Mouse (Mus musculus) CD4-positive, CD25-positive, alpha-beta regulatory T cell, adult 4 months (primary cell): ENCODE measurements at regions not wholly inside any gene's neighbourhood (a gene's known extent, or its start where the extent isn't known, plus 50 kb on each side); places are given as distances from the start of the nearest gene placed in this dataset.
"Not testable (repeated sequence)": the region's sequence is repeated elsewhere in the genome, so short reads cannot be mapped to it uniquely, and the experiment has no call there.

Experiments
- ATAC-seq: one replicate; pipeline ENCODE4 v1.8.0; 2017

GRCm38 (mm10) chr10:119146342-119146741 is 93.5 kb downstream of the Cand1 start:
- no peak for ATAC-seq

- ATAC-seq: no peak
Observed at GRCm38 (mm10) chr10:119142866-119143265, 97.0 kb downstream of the Cand1 start.

GRCm38 (mm10) chr10:119142307-119142706 is 97.5 kb downstream of the Cand1 start:
- peak; percentile 68 for ATAC-seq

GRCm38 (mm10) chr10:119138237-119138636 is 101.6 kb downstream of the Cand1 start:
- no peak for ATAC-seq

- no peak for ATAC-seq
Observed at GRCm38 (mm10) chr10:119135489-119135924, 104.3 kb downstream of the Cand1 start.

DNA sequence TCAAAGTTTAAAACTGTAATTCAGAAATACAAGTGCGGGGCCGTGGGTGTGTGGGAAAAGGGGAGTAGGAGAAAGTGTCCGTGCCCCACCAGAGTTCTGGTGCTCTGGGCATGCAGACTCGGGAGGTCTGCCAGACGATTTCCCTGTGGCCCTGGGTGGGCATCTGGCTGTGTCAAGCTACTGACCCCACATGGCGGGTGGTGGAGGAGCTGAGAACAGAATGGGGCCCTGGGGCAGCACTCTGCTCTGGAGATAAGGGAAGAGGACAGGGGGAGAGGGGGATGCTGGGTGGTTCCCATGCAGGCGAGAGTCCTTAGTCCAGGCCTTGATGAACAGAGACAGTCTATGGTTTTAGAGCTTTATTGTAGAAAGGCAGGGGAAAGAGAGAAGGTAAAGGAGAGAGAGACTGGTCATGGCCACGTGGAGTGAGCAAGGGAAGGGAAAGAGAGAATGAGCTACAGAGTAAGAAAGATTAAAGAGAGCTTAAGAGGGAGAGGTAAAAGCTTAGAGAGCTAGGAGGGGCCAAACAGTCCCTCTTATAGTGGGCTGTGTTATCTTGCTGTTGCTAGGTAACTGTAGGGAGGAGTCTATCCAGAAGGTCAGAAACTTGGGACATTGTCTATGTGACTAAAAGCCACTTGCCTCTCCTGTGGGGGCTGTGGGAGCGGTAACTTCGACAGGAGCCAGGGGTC is 104.9 kb downstream of the Cand1 start:
- ATAC-seq: no peak

- ATAC-seq: no peak
Observed at GRCm38 (mm10) chr10:119131977-119132376, 107.9 kb downstream of the Cand1 start.

DNA sequence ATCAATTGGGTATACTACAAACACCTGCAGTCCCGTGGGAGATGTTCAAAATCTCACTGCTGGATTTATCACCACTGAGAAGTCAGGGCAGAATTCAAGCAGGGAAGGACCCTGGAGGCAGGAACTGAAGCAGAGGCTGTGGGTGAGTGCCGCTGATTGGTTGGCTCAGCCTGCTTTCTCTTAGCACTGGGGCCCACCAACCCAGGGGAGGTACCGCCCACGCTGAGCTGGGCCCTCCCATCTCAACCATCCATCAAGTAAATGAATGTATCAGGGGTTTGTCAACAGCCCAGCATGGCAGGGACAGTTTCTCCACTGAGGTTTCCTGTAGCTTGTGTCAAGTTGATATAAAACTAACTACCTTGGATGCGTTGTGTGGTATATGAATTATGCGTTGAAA is 109.2 kb downstream of the Cand1 start:
- no peak for ATAC-seq

DNA sequence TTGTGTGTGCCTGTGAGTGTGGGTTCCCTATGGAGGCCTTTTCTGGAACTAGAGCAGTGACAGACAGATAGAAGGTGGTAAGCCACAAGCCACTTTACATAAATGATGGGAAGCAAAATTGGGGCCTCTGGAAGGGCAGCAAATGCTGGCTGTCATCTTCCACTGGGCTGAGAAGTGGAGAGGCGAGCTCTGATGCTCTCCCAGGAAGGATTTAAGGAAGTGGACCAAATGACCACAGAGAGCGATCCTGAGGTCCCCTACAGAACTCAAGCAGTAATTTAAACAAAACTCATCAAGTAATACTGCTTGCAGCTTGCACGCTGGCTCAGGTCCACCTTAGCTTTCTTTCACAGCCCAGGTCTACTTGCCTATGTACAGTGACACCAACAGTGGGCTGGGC is 111.8 kb downstream of the Cand1 start:
- no peak for ATAC-seq

GRCm38 (mm10) chr10:119123517-119123916 is 116.3 kb downstream of the Cand1 start:
- ATAC-seq: no peak

GRCm38 (mm10) chr10:119122347-119122746 is 117.5 kb downstream of the Cand1 start:
- ATAC-seq: no peak

- ATAC-seq: no peak
Observed at GRCm38 (mm10) chr10:119121575-119121974, 118.3 kb downstream of the Cand1 start.

- no peak for ATAC-seq
Observed at GRCm38 (mm10) chr10:119116843-119117390, 122.9 kb downstream of the Cand1 start.

DNA sequence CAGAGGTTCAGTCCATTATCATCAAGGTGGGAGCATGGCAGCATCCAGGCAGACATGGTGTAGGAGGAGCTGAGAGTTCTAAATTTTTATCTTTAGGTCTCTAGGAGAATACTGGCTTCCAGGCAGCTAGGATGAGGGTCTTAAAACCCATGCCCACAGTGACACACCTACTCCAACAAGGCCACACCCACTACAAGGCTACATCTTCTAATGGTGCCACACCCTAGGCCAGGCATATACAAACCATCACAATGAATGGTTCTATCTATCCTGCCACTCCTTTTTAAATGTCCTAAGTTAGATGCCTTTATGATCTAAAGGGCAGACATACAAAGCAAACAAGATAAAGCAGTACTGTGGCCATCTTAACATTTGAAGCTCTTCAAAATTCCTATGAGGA is 124.7 kb downstream of the Cand1 start:
- ATAC-seq: not testable (repeated sequence)

- ATAC-seq: no peak
Observed at GRCm38 (mm10) chr10:119114653-119115052, 125.2 kb downstream of the Cand1 start.

- ATAC-seq: no peak
Observed at GRCm38 (mm10) chr10:119111886-119112285, 128.0 kb downstream of the Cand1 start.

- ATAC-seq: no peak
Observed at GRCm38 (mm10) chr10:119111409-119111808, 128.4 kb downstream of the Cand1 start.

- ATAC-seq: no peak
Observed at GRCm38 (mm10) chr10:119110614-119111013, 129.2 kb downstream of the Cand1 start.

GRCm38 (mm10) chr10:119109207-119109606 is 130.6 kb downstream of the Cand1 start:
- no peak for ATAC-seq

- no peak for ATAC-seq
Observed at GRCm38 (mm10) chr10:119107728-119108127, 132.1 kb downstream of the Cand1 start.

- no peak for ATAC-seq
Observed at GRCm38 (mm10) chr10:119106105-119106504, 133.8 kb downstream of the Cand1 start.

GRCm38 (mm10) chr10:119105279-119105881 is 134.5 kb downstream of the Cand1 start:
- ATAC-seq: no peak

DNA sequence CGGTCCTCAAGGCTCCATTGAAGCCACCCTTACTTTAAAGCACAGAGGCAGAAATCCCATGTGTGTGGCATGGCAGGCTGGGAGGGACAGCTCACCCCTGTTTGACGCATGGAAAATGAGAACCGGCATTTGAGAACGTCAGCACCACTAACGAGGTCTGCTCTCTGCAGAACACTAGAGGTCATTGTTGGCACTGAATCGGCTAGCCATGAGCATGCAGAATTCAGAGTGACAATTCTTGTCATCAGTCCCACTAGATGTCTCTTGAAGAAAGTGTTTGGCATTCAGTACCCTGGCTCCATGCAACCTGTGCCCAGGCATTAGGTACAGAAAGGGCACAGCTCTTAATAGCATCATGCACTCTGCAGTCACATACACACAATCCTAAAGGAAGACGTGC is 139.3 kb downstream of the Cand1 start:
- no peak for ATAC-seq

DNA sequence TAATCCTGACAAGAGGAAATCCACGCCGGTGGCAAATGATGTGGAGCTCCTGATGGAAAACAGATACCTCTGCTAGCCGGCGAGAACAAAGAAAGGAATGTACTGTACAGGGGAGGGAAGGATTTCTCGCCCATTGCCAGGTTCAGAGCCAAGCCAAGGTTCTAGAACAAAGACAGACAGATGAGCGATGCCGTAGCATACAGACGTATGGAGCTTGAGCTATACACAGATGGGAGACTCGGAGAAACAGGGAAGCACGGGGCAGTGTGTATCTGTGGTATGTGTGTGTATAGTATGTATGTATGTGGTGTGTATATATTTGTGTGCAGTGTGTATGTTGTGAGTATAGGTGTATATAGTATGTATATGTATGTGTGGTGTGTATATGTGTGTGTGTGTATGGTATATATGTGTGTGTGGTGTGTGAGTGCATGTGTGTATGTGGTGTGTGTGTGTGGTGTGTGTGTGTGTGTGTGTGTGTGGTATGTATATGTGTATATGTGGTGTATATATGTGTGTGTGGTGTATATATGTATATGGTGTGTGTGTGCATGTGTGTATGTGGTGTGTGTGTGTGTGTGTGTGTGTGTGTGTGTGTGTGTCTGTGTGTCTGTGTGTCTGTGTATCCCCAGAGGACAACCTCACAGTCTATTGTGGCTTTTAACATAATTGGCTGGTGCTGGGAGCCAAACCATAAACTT is 140.6 kb downstream of the Cand1 start:
- ATAC-seq: no peak
